In genomic region chr7:66142514-66142913, GRCm38 (mm10) we compare ENCODE assay signal across 12 mouse cellular contexts.
"Had no signal": no experiment of that assay in that cellular context is flagged by ENCODE, and none has a peak within 500 bp of the region (broad histone marks: within the 10 kb centered on the region; RNA-seq: fewer than 3 reads in every experiment).

No protein-coding gene starts in this region.

- DNase-seq: kidney, postnatal 10 days; kidney, postnatal 4 days; left cerebral cortex, postnatal 4 days; lung, adult 18-20 months; right cerebral cortex, postnatal 4 days; spleen, adult 18-20 months; thymus, adult 18-20 months; thymus, postnatal 14 days had no signal

- H3K4me3 ChIP-seq: layer of hippocampus, adult 2 months; limb, embryonic 13.5 days; neural tube, embryonic 12.5 days had no signal

- H3K4me2 ChIP-seq: limb, embryonic 13.5 days; neural tube, embryonic 12.5 days had no signal

- H3K27ac ChIP-seq: layer of hippocampus, adult 2 months; limb, embryonic 13.5 days; liver, embryonic 14.5 days; neural tube, embryonic 12.5 days had no signal

- H3K9ac ChIP-seq: limb, embryonic 13.5 days; liver, embryonic 14.5 days; neural tube, embryonic 12.5 days had no signal

- H3K9me3 ChIP-seq: limb, embryonic 13.5 days; neural tube, embryonic 12.5 days had no signal

- H3K27me3 ChIP-seq: limb, embryonic 13.5 days; neural tube, embryonic 12.5 days had no signal
